Mouse (Mus musculus) limb, embryonic 11.5 days (tissue): ENCODE measurements around the gene Neurog1. TPM values are rescaled to one million over a fixed set of nuclear protein-coding genes. Genes with fewer than 3 reads are reported as not detected.

Source experiments
- ATAC-seq: fragments of 200-750 bp; cut with Nextera tagmentation; 2 replicates; pipeline ENCODE4 v1.8.0; 2017; ENCODE audit warnings: low read depth; ENCODE audit not compliant: insufficient number of reproducible peaks, low FRiP score, low TSS enrichment
- DNase-seq: peaks from one replicate; pipeline ENCODE4 v3.0.0-alpha.2; 2015; ENCODE audit warnings: low spot score
- H3K27ac ChIP-seq: fragments of 300-500 bp; sonication (generic); replicated peaks from 2 replicates; pipeline ENCODE4 v1.5.1; 2014; ENCODE audit warnings: low read depth, mild to moderate bottlenecking, low read length
- H3K27me3 ChIP-seq: fragments of 300-500 bp; sonication (generic); 2 replicates; pipeline ENCODE4 v1.6.1; 2014; ENCODE audit warnings: mild to moderate bottlenecking, low read length, mixed read lengths; ENCODE audit not compliant: control insufficient read depth, insufficient read depth
- H3K36me3 ChIP-seq: fragments of 300-500 bp; sonication (generic); 2 replicates; pipeline ENCODE4 v1.6.1; 2014; ENCODE audit warnings: mild to moderate bottlenecking, low read length, moderate library complexity, mixed read lengths; ENCODE audit not compliant: control insufficient read depth, insufficient read depth
- H3K4me1 ChIP-seq: fragments of 300-500 bp; sonication (generic); 2 replicates; pipeline ENCODE4 v1.6.1; 2014; ENCODE audit warnings: low read length, mixed read lengths; ENCODE audit not compliant: control insufficient read depth, insufficient read depth
- H3K4me2 ChIP-seq: fragments of 300-500 bp; sonication (generic); 2 replicates; pipeline ENCODE4 v1.6.1; 2014; ENCODE audit warnings: low read depth, mild to moderate bottlenecking, moderate library complexity; ENCODE audit not compliant: severe bottlenecking
- H3K4me3 ChIP-seq: fragments of 300-500 bp; sonication (generic); 2 replicates; pipeline ENCODE4 v1.5.1; 2014; ENCODE audit warnings: low read depth, low read length
- H3K9ac ChIP-seq: fragments of 300-500 bp; sonication (generic); 2 replicates; pipeline ENCODE4 v1.6.1; 2014; ENCODE audit warnings: mild to moderate bottlenecking, low read length
- H3K9me3 ChIP-seq: fragments of 300-500 bp; sonication (generic); 2 replicates; pipeline ENCODE4 v1.6.1; 2016; ENCODE audit warnings: low read length; ENCODE audit not compliant: control insufficient read depth
- WGBS: fragments of 180-500 bp; shearing (Covaris S2); extraction: QIAGEN DNeasy Blood & Tissue Kit; methylation state at CpG from one replicate; pipeline ENCODE4 v1.1.7; 2014; 5-methylcytosine and 5-hydroxymethylcytosine counted together
- polyA plus RNA-seq: library from polyadenylated mRNA; unstranded; fragments of >200 nt; fragmentation: Nextera tagmentation; extraction: Ambion mirVana; gene quantifications from 2 replicates; pipeline ENCODE4 v1.2.1, GENCODE M21; 2014

Neurog1 gene
- polyA plus RNA-seq, 1 experiment from 2014 or later: not detected

- peaks cover 19% of the 10 kb centered on the region for H3K27me3 ChIP-seq
- no peaks in the 10 kb centered on the region for H3K9me3 ChIP-seq
- no peak overlapping the region for H3K4me2 ChIP-seq
- H3K36me3 ChIP-seq: no peaks in the 10 kb centered on the region
- no peak overlapping the region for H3K9ac ChIP-seq
- WGBS: 65% methylated on average over 5 of the region's 5 CpGs
- H3K27ac ChIP-seq: no peak overlapping the region
- ATAC-seq: no peak
- no peak for DNase-seq
- H3K4me1 ChIP-seq: no peaks in the 10 kb centered on the region
- H3K4me3 ChIP-seq: no peak overlapping the region
These were observed 13.7 kb upstream of the Neurog1 start for GRCm38 (mm10) chr13:56265661-56266060.

- no peak overlapping the region for H3K4me2 ChIP-seq
- H3K4me1 ChIP-seq: peaks cover 9% of the 10 kb centered on the region
- no peak for ATAC-seq
- H3K9ac ChIP-seq: no peak overlapping the region
- no peak for DNase-seq
- peaks cover 53% of the 10 kb centered on the region for H3K27me3 ChIP-seq
- no peaks in the 10 kb centered on the region for H3K9me3 ChIP-seq
- H3K4me3 ChIP-seq: no peak overlapping the region
- H3K36me3 ChIP-seq: no peaks in the 10 kb centered on the region
- 53% methylated on average over 4 of the region's 4 CpGs for WGBS
- H3K27ac ChIP-seq: no peak overlapping the region
These were observed 10.3 kb upstream of the Neurog1 start for GRCm38 (mm10) chr13:56262269-56262668.

GRCm38 (mm10) chr13:56260344-56260780 lies 8.4 kb upstream of the Neurog1 start:
- H3K4me1 ChIP-seq: peaks cover 9% of the 10 kb centered on the region
- H3K27me3 ChIP-seq: peaks cover 72% of the 10 kb centered on the region
- no peak overlapping the region for H3K27ac ChIP-seq
- DNase-seq (peak; percentile 31), ATAC-seq (no peak)
- no peaks in the 10 kb centered on the region for H3K9me3 ChIP-seq
- 3% methylated on average over 17 of the region's 17 CpGs for WGBS
- no peak overlapping the region for H3K4me3 ChIP-seq
- no peak overlapping the region for H3K9ac ChIP-seq
- H3K4me2 ChIP-seq: no peak overlapping the region
- no peaks in the 10 kb centered on the region for H3K36me3 ChIP-seq

- Histone ChIP-seq H3K36me3 (no peaks in the 10 kb centered on the region), H3K4me2 (no peak overlapping the region), H3K4me1 (peaks cover 9% of the 10 kb centered on the region), H3K27me3 (peaks cover 77% of the 10 kb centered on the region), H3K4me3 (no peak overlapping the region), H3K9me3 (no peaks in the 10 kb centered on the region), H3K9ac (no peak overlapping the region), H3K27ac (no peak overlapping the region)
- no peak for ATAC-seq
- DNase-seq: peak; percentile 35
- 5% methylated on average over 5 of the region's 5 CpGs for WGBS
These were observed 7.9 kb upstream of the Neurog1 start for GRCm38 (mm10) chr13:56259926-56260250.

- no peaks in the 10 kb centered on the region for H3K9me3 ChIP-seq
- H3K36me3 ChIP-seq: no peaks in the 10 kb centered on the region
- peak overlapping the region; percentile 24 for H3K4me3 ChIP-seq
- H3K27me3 ChIP-seq: peaks cover 83% of the 10 kb centered on the region
- H3K27ac ChIP-seq: no peak overlapping the region
- no peak overlapping the region for H3K9ac ChIP-seq
- no peak; the same call in 1 of the 2 replicates for ATAC-seq
- H3K4me2 ChIP-seq: peak overlapping the region; percentile 39
- WGBS: under 1% methylated on average over 54 of the region's 55 CpGs
- DNase-seq: peak; percentile 49
- H3K4me1 ChIP-seq: peaks cover 9% of the 10 kb centered on the region
These were observed 7.3 kb upstream of the Neurog1 start for GRCm38 (mm10) chr13:56259021-56259925.

- Histone ChIP-seq H3K4me1 (peaks cover 9% of the 10 kb centered on the region), H3K9me3 (no peaks in the 10 kb centered on the region), H3K27ac (no peak overlapping the region), H3K27me3 (peaks cover 91% of the 10 kb centered on the region), H3K36me3 (no peaks in the 10 kb centered on the region), H3K4me2 (peak overlapping the region; percentile 39), H3K9ac (0 out of 2 replicates have a peak overlapping the region, but pooled peaks have one; percentile 22), H3K4me3 (peak overlapping the region; percentile 24)
- ATAC-seq: no peak
- WGBS: under 1% methylated on average over 52 of the region's 52 CpGs
- peak; percentile 60 for DNase-seq
These were observed 6.4 kb upstream of the Neurog1 start for GRCm38 (mm10) chr13:56258196-56259020.

- H3K4me1 ChIP-seq: peaks cover 10% of the 10 kb centered on the region
- ATAC-seq: no peak
- H3K4me2 ChIP-seq: no peak overlapping the region
These were observed 5.6 kb upstream of the Neurog1 start for GRCm38 (mm10) chr13:56257469-56258153.

GRCm38 (mm10) chr13:56256716-56257299 lies 4.8 kb upstream of the Neurog1 start:
- Histone ChIP-seq H3K9ac (no peak overlapping the region), H3K27me3 (peaks cover 100% of the 10 kb centered on the region), H3K4me2 (no peak overlapping the region), H3K4me3 (no peak overlapping the region), H3K4me1 (peaks cover 18% of the 10 kb centered on the region), H3K36me3 (no peaks in the 10 kb centered on the region), H3K27ac (no peak overlapping the region), H3K9me3 (0 out of 2 replicates have a peak, but pooled peaks cover 2% of the 10 kb centered on the region)
- DNase-seq: peak; percentile 37
- 9% methylated on average over 14 of the region's 14 CpGs for WGBS
- ATAC-seq: no peak

More at GRCm38 (mm10) chr13:56257469-56258153, 5.6 kb upstream of the Neurog1 start:
- WGBS: 6% methylated on average over 12 of the region's 12 CpGs
- H3K36me3 ChIP-seq: no peaks in the 10 kb centered on the region
- peak; percentile 38 for DNase-seq
- no peak overlapping the region for H3K27ac ChIP-seq
- H3K9me3 ChIP-seq: no peaks in the 10 kb centered on the region
- peaks cover 99% of the 10 kb centered on the region for H3K27me3 ChIP-seq
- H3K9ac ChIP-seq: no peak overlapping the region
- H3K4me3 ChIP-seq: no peak overlapping the region
